Comparison of ENCODE assay signal across 8 mouse cellular contexts in genomic region chr5:113858971-113859370, GRCm38 (mm10). TPM values are rescaled to one million over a fixed set of nuclear protein-coding genes. Genes with fewer than 3 reads are reported as not detected.
A peak's percentile ranks its signal among the peaks of the same experiment; 100 is the strongest.
DNase-seq lines count a peak whose midpoint lies in the region; ATAC-seq and TF ChIP-seq lines count a peak whose summit lies in the region.

No protein-coding gene starts in this region.

- H3K9me3 ChIP-seq in lung, postnatal 0 days (ENCODE audit: low read length) = no peaks in the 10 kb centered on the region
- H3K9me3 ChIP-seq in hindbrain, embryonic 14.5 days (ENCODE audit: control insufficient read depth, low read length) = no peaks in the 10 kb centered on the region

- no peak for TF ChIP-seq CTCF in lung, postnatal 0 days (IDR thresholded peaks at IDR 0.05)

- 20% methylated on average over 5 of the region's 5 CpGs for WGBS in lung, postnatal 0 days
- 66% methylated on average over 5 of the region's 5 CpGs for WGBS in hindbrain, embryonic 14.5 days

- peak; percentile 56 for DNase-seq in adrenal gland, postnatal 14 days
- no peak for DNase-seq in adrenal gland, adult 8-10 months
- DNase-seq in adrenal gland, postnatal 36 days = peak; percentile 44 to 71
- DNase-seq in induced T-regulatory cell, adult 2 months (ENCODE audit: low read depth) = peak; percentile 66
- peak; percentile 69 for DNase-seq in lung, postnatal 0 days (ENCODE audit: low spot score)
- DNase-seq in MN1 (ENCODE audit: low spot score) = no peak
- DNase-seq in hindbrain, embryonic 14.5 days (ENCODE audit: low spot score) = no peak

- 0 out of 2 replicates have a peak overlapping the region, but pooled peaks have one; percentile 27 for H3K27ac ChIP-seq in lung, postnatal 0 days (ENCODE audit: low read length)
- no peak overlapping the region; the same call in 1 of the 2 replicates for H3K27ac ChIP-seq in hindbrain, embryonic 14.5 days

- H3K9ac ChIP-seq in lung, postnatal 0 days (replicated peaks; ENCODE audit: low read depth) = no peak overlapping the region
- no peak overlapping the region for H3K9ac ChIP-seq in hindbrain, embryonic 14.5 days

- H3K4me2 ChIP-seq in lung, postnatal 0 days (replicated peaks; ENCODE audit: low read depth, low read length) = no peak overlapping the region
- H3K4me2 ChIP-seq in hindbrain, embryonic 14.5 days (replicated peaks) = no peak overlapping the region

- H3K4me1 ChIP-seq in lung, postnatal 0 days (ENCODE audit: insufficient read depth, low read depth, low read length) = peaks cover 9% of the 10 kb centered on the region; the same call in 1 of the 2 replicates
- peaks cover 14% of the 10 kb centered on the region; the same call in 1 of the 2 replicates for H3K4me1 ChIP-seq in hindbrain, embryonic 14.5 days (replicated peaks; ENCODE audit: control insufficient read depth, insufficient read depth, low read length)

- H3K36me3 ChIP-seq in lung, postnatal 0 days (ENCODE audit: insufficient read depth, low read length) = no peaks in the 10 kb centered on the region
- peaks cover 19% of the 10 kb centered on the region for H3K36me3 ChIP-seq in hindbrain, embryonic 14.5 days (replicated peaks; ENCODE audit: control insufficient read depth, insufficient read depth)

- no peak overlapping the region for H3K4me3 ChIP-seq in lung, postnatal 0 days (ENCODE audit: low read depth, low read length)
- no peak overlapping the region for H3K4me3 ChIP-seq in hindbrain, embryonic 14.5 days (replicated peaks; ENCODE audit: low read length)

- no peaks in the 10 kb centered on the region for H3K27me3 ChIP-seq in lung, postnatal 0 days (replicated peaks; ENCODE audit: insufficient read depth, low read length)
- no peaks in the 10 kb centered on the region for H3K27me3 ChIP-seq in hindbrain, embryonic 14.5 days (ENCODE audit: control insufficient read depth, insufficient read depth, low read length)

- no peak for TF ChIP-seq EP300 in lung, postnatal 0 days (IDR thresholded peaks at IDR 0.05)

- ATAC-seq in lung, postnatal 0 days = peak; percentile 67
- no peak for ATAC-seq in frontal cortex, adult (ENCODE audit: low TSS enrichment)
- ATAC-seq in hindbrain, embryonic 14.5 days (ENCODE audit: low FRiP score) = no peak

RNA-seq across cellular contexts. Expression of gene Selplg, which starts 26.5 kb away (rescaled TPM):
- 4.1 and 16.3 TPM in 2 replicates for total RNA-seq in adrenal gland, postnatal 14 days (2021)
- total RNA-seq in adrenal gland, adult 8-10 months (2022) = 1 to 10 TPM; 4.4 to 8.6 (median 5.9) TPM
- total RNA-seq in adrenal gland, postnatal 36 days (2021) = 1 to 10 TPM; 2.5 to 4.1 TPM
- polyA plus RNA-seq in lung, postnatal 0 days (2015; fragmentation: Nextera tagmentation; extraction: Ambion mirVana) = 14.6 and 15.1 TPM in 2 replicates
- polyA plus RNA-seq in hindbrain, embryonic 14.5 days (2014; fragmentation: Nextera tagmentation; extraction: Ambion mirVana) = 1.6 and 2.4 TPM in 2 replicates

RNA-seq across cellular contexts. Expression of gene Coro1c, which starts 49.6 kb away (rescaled TPM):
- total RNA-seq in adrenal gland, postnatal 14 days (2021) = 52.9 and 58.0 TPM in 2 replicates
- 10 to 100 TPM; 47.0 to 99.8 (median 77.0) TPM for total RNA-seq in adrenal gland, adult 8-10 months (2022)
- total RNA-seq in adrenal gland, postnatal 36 days (2021) = 10 to 100 TPM; 47.9 to 60.1 TPM
- polyA plus RNA-seq in lung, postnatal 0 days (2015; fragmentation: Nextera tagmentation; extraction: Ambion mirVana) = 102 and 115 TPM in 2 replicates
- 172 and 177 TPM in 2 replicates for polyA plus RNA-seq in hindbrain, embryonic 14.5 days (2014; fragmentation: Nextera tagmentation; extraction: Ambion mirVana)

RNA-seq across cellular contexts. Expression of gene Tmem119, which starts 58.7 kb away (rescaled TPM):
- 9.6 and 10.9 TPM in 2 replicates for total RNA-seq in adrenal gland, postnatal 14 days (2021)
- 10 to 100 TPM in 2 of 4 experiments, 1 to 10 TPM in 2; 9.1 to 14.2 (median 11.2) TPM for total RNA-seq in adrenal gland, adult 8-10 months (2022)
- total RNA-seq in adrenal gland, postnatal 36 days (2021) = 10 to 100 TPM in 1 of 2 experiments, 1 to 10 TPM in 1; 9.3 to 14.1 TPM
- 107 and 110 TPM in 2 replicates for polyA plus RNA-seq in lung, postnatal 0 days (2015; fragmentation: Nextera tagmentation; extraction: Ambion mirVana)
- polyA plus RNA-seq in hindbrain, embryonic 14.5 days (2014; fragmentation: Nextera tagmentation; extraction: Ambion mirVana) = 4.8 and 5.0 TPM in 2 replicates

Comparison
In these comparisons a context has a peak if more than half of its experiments do, and no peak if none do; other contexts are left out.
1. DNase-seq: peak in adrenal gland, postnatal 14 days (single experiment), adrenal gland, postnatal 36 days (2 of 2), induced T-regulatory cell, adult 2 months (single experiment) and lung, postnatal 0 days (single experiment); none in adrenal gland, adult 8-10 months (single experiment), MN1 (single experiment) and hindbrain, embryonic 14.5 days (single experiment).